Mouse (Mus musculus): Measurements from ENCODE around the gene Zfp28. TPM values are rescaled to one million over a fixed set of nuclear protein-coding genes. Genes with fewer than 3 reads are reported as not detected.
"Not testable (repeated sequence)": the region's sequence is repeated elsewhere in the genome, so short reads cannot be mapped to it uniquely, and the experiment has no call there.

Gene Zfp28
- polyA plus RNA-seq, 1 experiment from 2014 or later, result 10.4 TPM

- Histone ChIP-seq H3K27ac (replicated peaks; ENCODE audit: low read depth, low read length) (no peak overlapping the region), H3K9ac (ENCODE audit: low read length) (peak overlapping the region; percentile 43), H3K4me1 (ENCODE audit: control insufficient read depth, insufficient read depth, low read length) (no peaks in the 10 kb centered on the region), H3K36me3 (ENCODE audit: control insufficient read depth, insufficient read depth, low read length) (no peaks in the 10 kb centered on the region), H3K4me2 (ENCODE audit: low read depth, severe bottlenecking) (peak overlapping the region; percentile 47), H3K9me3 (ENCODE audit: control insufficient read depth, low read length) (no peaks in the 10 kb centered on the region), H3K27me3 (ENCODE audit: control insufficient read depth, insufficient read depth, low read length) (no peaks in the 10 kb centered on the region), H3K4me3 (ENCODE audit: low read depth, low read length) (peak overlapping the region; percentile 29)
- ATAC-seq (ENCODE audit: insufficient number of reproducible peaks, low FRiP score, low TSS enrichment, low read depth) (peak; percentile 96), DNase-seq (ENCODE audit: low spot score) (peak; percentile 98)
- under 1% methylated on average over 38 of the region's 38 CpGs for WGBS
These were observed 20.6 kb upstream of the Zfp28 start for GRCm38 (mm10) chr7:6362268-6363046.

GRCm38 (mm10) chr7:6363047-6363488, 20.0 kb upstream of the Zfp28 start, which contains the start of gene Zfp78:
Zfp78 (plus strand) TSS chr7:6363280.
- peak; percentile 82; the same call in 1 of the 2 replicates for ATAC-seq (ENCODE audit: insufficient number of reproducible peaks, low FRiP score, low TSS enrichment, low read depth)
- peak within 1 kb of the TSS; percentile 43 for H3K9ac ChIP-seq (ENCODE audit: low read length)
- H3K27me3 ChIP-seq (ENCODE audit: control insufficient read depth, insufficient read depth, low read length), result no peaks in the 10 kb centered on the region
- peak; percentile 88 for DNase-seq (ENCODE audit: low spot score)
- under 1% methylated on average over 23 of the region's 23 CpGs for WGBS
- H3K4me2 ChIP-seq (ENCODE audit: low read depth, severe bottlenecking), result peak within 1 kb of the TSS; percentile 47
- H3K4me3 ChIP-seq (ENCODE audit: low read depth, low read length), result peak within 1 kb of the TSS; percentile 29
- H3K27ac ChIP-seq (replicated peaks; ENCODE audit: low read depth, low read length), result no peak within 1 kb of the TSS
- no peaks in the 10 kb centered on the region for H3K36me3 ChIP-seq (ENCODE audit: control insufficient read depth, insufficient read depth, low read length)
- no peaks in the 10 kb centered on the region for H3K4me1 ChIP-seq (ENCODE audit: control insufficient read depth, insufficient read depth, low read length)
- no peaks in the 10 kb centered on the region for H3K9me3 ChIP-seq (ENCODE audit: control insufficient read depth, low read length)

- WGBS, result 74% methylated on average over 1 of the region's 1 CpGs
- H3K27ac ChIP-seq (replicated peaks; ENCODE audit: low read depth, low read length), result no peak overlapping the region
- H3K27me3 ChIP-seq (ENCODE audit: control insufficient read depth, insufficient read depth, low read length), result no peaks in the 10 kb centered on the region
- ATAC-seq (ENCODE audit: insufficient number of reproducible peaks, low FRiP score, low TSS enrichment, low read depth), result no peak
- H3K4me1 ChIP-seq (ENCODE audit: control insufficient read depth, insufficient read depth, low read length), result no peaks in the 10 kb centered on the region
- no peak overlapping the region for H3K9ac ChIP-seq (ENCODE audit: low read length)
- no peak overlapping the region for H3K4me2 ChIP-seq (ENCODE audit: low read depth, severe bottlenecking)
- no peaks in the 10 kb centered on the region for H3K9me3 ChIP-seq (ENCODE audit: control insufficient read depth, low read length)
- DNase-seq (ENCODE audit: low spot score), result no peak
- no peaks in the 10 kb centered on the region for H3K36me3 ChIP-seq (ENCODE audit: control insufficient read depth, insufficient read depth, low read length)
- no peak overlapping the region for H3K4me3 ChIP-seq (ENCODE audit: low read depth, low read length)
These were observed 18.3 kb upstream of the Zfp28 start for GRCm38 (mm10) chr7:6364761-6365160.

- 93% methylated on average over 5 of the region's 5 CpGs for WGBS
- Histone ChIP-seq H3K27ac (replicated peaks; ENCODE audit: low read depth, low read length) (no peak overlapping the region), H3K4me3 (ENCODE audit: low read depth, low read length) (no peak overlapping the region), H3K9me3 (ENCODE audit: control insufficient read depth, low read length) (no peaks in the 10 kb centered on the region), H3K4me2 (ENCODE audit: low read depth, severe bottlenecking) (no peak overlapping the region), H3K36me3 (ENCODE audit: control insufficient read depth, insufficient read depth, low read length) (no peaks in the 10 kb centered on the region), H3K4me1 (ENCODE audit: control insufficient read depth, insufficient read depth, low read length) (no peaks in the 10 kb centered on the region), H3K9ac (ENCODE audit: low read length) (no peak overlapping the region), H3K27me3 (ENCODE audit: control insufficient read depth, insufficient read depth, low read length) (no peaks in the 10 kb centered on the region)
- no peak for ATAC-seq (ENCODE audit: insufficient number of reproducible peaks, low FRiP score, low TSS enrichment, low read depth)
- no peak for DNase-seq (ENCODE audit: low spot score)
These were observed 15.9 kb upstream of the Zfp28 start for GRCm38 (mm10) chr7:6367185-6367584.

- not testable (repeated sequence) for H3K36me3 ChIP-seq (ENCODE audit: control insufficient read depth, insufficient read depth, low read length); ATAC-seq (ENCODE audit: insufficient number of reproducible peaks, low FRiP score, low TSS enrichment, low read depth); H3K27me3 ChIP-seq (ENCODE audit: control insufficient read depth, insufficient read depth, low read length); H3K4me2 ChIP-seq (ENCODE audit: low read depth, severe bottlenecking); H3K9ac ChIP-seq (ENCODE audit: low read length); H3K9me3 ChIP-seq (ENCODE audit: control insufficient read depth, low read length); H3K4me1 ChIP-seq (ENCODE audit: control insufficient read depth, insufficient read depth, low read length); H3K4me3 ChIP-seq (ENCODE audit: low read depth, low read length); DNase-seq (ENCODE audit: low spot score); H3K27ac ChIP-seq (replicated peaks; ENCODE audit: low read depth, low read length)
- 80% methylated on average over 5 of the region's 5 CpGs for WGBS
These were observed 14.9 kb upstream of the Zfp28 start for GRCm38 (mm10) chr7:6368146-6368545.

GRCm38 (mm10) chr7:6369460-6369859, 13.6 kb upstream of the Zfp28 start:
- Histone ChIP-seq H3K27ac (replicated peaks; ENCODE audit: low read depth, low read length) (no peak overlapping the region), H3K4me1 (ENCODE audit: control insufficient read depth, insufficient read depth, low read length) (no peaks in the 10 kb centered on the region), H3K4me3 (ENCODE audit: low read depth, low read length) (no peak overlapping the region), H3K9ac (ENCODE audit: low read length) (no peak overlapping the region), H3K27me3 (ENCODE audit: control insufficient read depth, insufficient read depth, low read length) (no peaks in the 10 kb centered on the region), H3K9me3 (ENCODE audit: control insufficient read depth, low read length) (no peaks in the 10 kb centered on the region), H3K36me3 (ENCODE audit: control insufficient read depth, insufficient read depth, low read length) (no peaks in the 10 kb centered on the region), H3K4me2 (ENCODE audit: low read depth, severe bottlenecking) (no peak overlapping the region)
- DNase-seq (ENCODE audit: low spot score) (no peak), ATAC-seq (ENCODE audit: insufficient number of reproducible peaks, low FRiP score, low TSS enrichment, low read depth) (no peak)
- 79% methylated on average over 3 of the region's 3 CpGs for whole genome bisulfite sequencing

GRCm38 (mm10) chr7:6372993-6373392, 10.1 kb upstream of the Zfp28 start:
- no peak overlapping the region for H3K27ac ChIP-seq (replicated peaks; ENCODE audit: low read depth, low read length)
- WGBS, result 91% methylated on average over 3 of the region's 3 CpGs
- H3K27me3 ChIP-seq (ENCODE audit: control insufficient read depth, insufficient read depth, low read length), result no peaks in the 10 kb centered on the region
- no peak overlapping the region for H3K4me3 ChIP-seq (ENCODE audit: low read depth, low read length)
- H3K9me3 ChIP-seq (ENCODE audit: control insufficient read depth, low read length), result no peaks in the 10 kb centered on the region
- H3K36me3 ChIP-seq (ENCODE audit: control insufficient read depth, insufficient read depth, low read length), result no peaks in the 10 kb centered on the region
- ATAC-seq (ENCODE audit: insufficient number of reproducible peaks, low FRiP score, low TSS enrichment, low read depth), result no peak
- DNase-seq (ENCODE audit: low spot score), result no peak
- H3K4me1 ChIP-seq (ENCODE audit: control insufficient read depth, insufficient read depth, low read length), result no peaks in the 10 kb centered on the region
- H3K9ac ChIP-seq (ENCODE audit: low read length), result no peak overlapping the region
- H3K4me2 ChIP-seq (ENCODE audit: low read depth, severe bottlenecking), result no peak overlapping the region

- 85% methylated on average over 8 of the region's 8 CpGs for WGBS
- DNase-seq (ENCODE audit: low spot score), result no peak
These were observed 4.7 kb upstream of the Zfp28 start for GRCm38 (mm10) chr7:6378441-6378840.

More at GRCm38 (mm10) chr7:6378441-6378840, 4.7 kb upstream of the Zfp28 start:
- no peaks in the 10 kb centered on the region for H3K9me3 ChIP-seq (ENCODE audit: control insufficient read depth, low read length)
- H3K4me3 ChIP-seq (ENCODE audit: low read depth, low read length), result no peak overlapping the region
- no peak overlapping the region for H3K27ac ChIP-seq (replicated peaks; ENCODE audit: low read depth, low read length)
- H3K4me1 ChIP-seq (ENCODE audit: control insufficient read depth, insufficient read depth, low read length), result no peaks in the 10 kb centered on the region; the same call in 1 of the 2 replicates
- H3K4me2 ChIP-seq (ENCODE audit: low read depth, severe bottlenecking), result no peak overlapping the region
- no peaks in the 10 kb centered on the region for H3K27me3 ChIP-seq (ENCODE audit: control insufficient read depth, insufficient read depth, low read length)
- H3K36me3 ChIP-seq (ENCODE audit: control insufficient read depth, insufficient read depth, low read length), result no peaks in the 10 kb centered on the region
- no peak for ATAC-seq (ENCODE audit: insufficient number of reproducible peaks, low FRiP score, low TSS enrichment, low read depth)
- H3K9ac ChIP-seq (ENCODE audit: low read length), result no peak overlapping the region

All from limb, embryonic 11.5 days (tissue).